Mouse (Mus musculus): ENCODE measurements around the gene Sh3tc1. TPM values are rescaled to one million over a fixed set of nuclear protein-coding genes. Genes with fewer than 3 reads are reported as not detected.

Sh3tc1 gene
- polyA plus RNA-seq, 1 experiment from 2014 or later = 4.9 TPM

DNA sequence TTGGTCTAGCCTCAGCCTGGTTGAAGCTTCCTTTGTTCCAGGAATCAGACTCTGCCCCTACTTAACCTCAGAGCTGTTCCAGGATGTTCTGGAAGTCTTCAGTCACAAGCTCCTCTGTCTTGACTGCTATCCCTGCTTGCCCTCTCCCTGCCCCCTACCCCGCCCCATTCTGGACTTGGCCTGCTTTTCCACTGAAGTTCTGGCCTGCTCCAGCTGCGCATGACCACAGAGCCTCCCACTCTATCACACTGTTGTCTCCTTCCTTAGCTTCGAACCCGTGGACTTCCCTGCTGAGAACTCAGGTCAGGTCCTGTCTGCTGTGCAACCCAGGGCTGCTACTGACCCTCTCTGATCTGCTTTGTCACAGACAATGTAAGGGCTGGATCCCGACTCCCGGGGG is 26.1 kb upstream of the Sh3tc1 start:
- Histone ChIP-seq H3K4me1 (peaks cover 8% of the 10 kb centered on the region; the same call in 1 of the 2 replicates), H3K27me3 (ENCODE audit: low read depth, poor library complexity, severe bottlenecking) (peaks cover 25% of the 10 kb centered on the region), H3K36me3 (no peaks in the 10 kb centered on the region), H3K4me3 (no peak overlapping the region), H3K27ac (no peak overlapping the region), H3K9me3 (replicated peaks) (no peaks in the 10 kb centered on the region)
- WGBS = 85% methylated on average over 6 of the region's 6 CpGs
- no peak for DNase-seq (ENCODE audit: low spot score)

- H3K27ac ChIP-seq = no peak overlapping the region
- H3K27me3 ChIP-seq (ENCODE audit: low read depth, poor library complexity, severe bottlenecking) = peaks cover 55% of the 10 kb centered on the region
- no peaks in the 10 kb centered on the region for H3K36me3 ChIP-seq
- H3K4me1 ChIP-seq = peaks cover 12% of the 10 kb centered on the region
- 80% methylated on average over 10 of the region's 10 CpGs for WGBS
- no peaks in the 10 kb centered on the region for H3K9me3 ChIP-seq (replicated peaks)
- H3K4me3 ChIP-seq = no peak overlapping the region
- no peak for DNase-seq (ENCODE audit: low spot score)
These were observed 23.1 kb upstream of the Sh3tc1 start for GRCm38 (mm10) chr5:35762850-35763249.

- peaks cover 60% of the 10 kb centered on the region for H3K27me3 ChIP-seq (ENCODE audit: low read depth, poor library complexity, severe bottlenecking)
- WGBS = 82% methylated on average over 5 of the region's 5 CpGs
These were observed 22.6 kb upstream of the Sh3tc1 start for GRCm38 (mm10) chr5:35762388-35762787.

GRCm38 (mm10) chr5:35761323-35761722 is 21.5 kb upstream of the Sh3tc1 start:
- Histone ChIP-seq H3K36me3 (no peaks in the 10 kb centered on the region), H3K27me3 (ENCODE audit: low read depth, poor library complexity, severe bottlenecking) (peaks cover 70% of the 10 kb centered on the region), H3K4me3 (no peak overlapping the region), H3K4me1 (peaks cover 22% of the 10 kb centered on the region), H3K27ac (no peak overlapping the region), H3K9me3 (replicated peaks) (no peaks in the 10 kb centered on the region)
- no peak for DNase-seq (ENCODE audit: low spot score)
- 75% methylated on average over 5 of the region's 5 CpGs for WGBS

More at GRCm38 (mm10) chr5:35762388-35762787, 22.6 kb upstream of the Sh3tc1 start:
- H3K27ac ChIP-seq = no peak overlapping the region
- H3K36me3 ChIP-seq = no peaks in the 10 kb centered on the region
- no peaks in the 10 kb centered on the region for H3K9me3 ChIP-seq (replicated peaks)
- no peak for DNase-seq (ENCODE audit: low spot score)
- H3K4me1 ChIP-seq = peaks cover 15% of the 10 kb centered on the region
- no peak overlapping the region for H3K4me3 ChIP-seq

GRCm38 (mm10) chr5:35758081-35759053 is 18.6 kb upstream of the Sh3tc1 start:
- 2% methylated on average over 40 of the region's 40 CpGs for WGBS
- peaks cover 66% of the 10 kb centered on the region for H3K27me3 ChIP-seq (ENCODE audit: low read depth, poor library complexity, severe bottlenecking)

GRCm38 (mm10) chr5:35757639-35758001 is 17.8 kb upstream of the Sh3tc1 start, which contains the start of gene Ablim2:
Gene Ablim2 (plus strand): TSS chr5:35757880.
- H3K4me3 ChIP-seq = peak within 1 kb of the TSS; percentile 65
- peaks cover 22% of the 10 kb centered on the region for H3K4me1 ChIP-seq
- H3K27me3 ChIP-seq (ENCODE audit: low read depth, poor library complexity, severe bottlenecking) = peaks cover 66% of the 10 kb centered on the region
- DNase-seq (ENCODE audit: low spot score) = peak; percentile 94
- H3K27ac ChIP-seq = 0 out of 2 replicates have a peak within 1 kb of the TSS, but pooled peaks have one; percentile 4
- no peaks in the 10 kb centered on the region for H3K36me3 ChIP-seq
- H3K9me3 ChIP-seq (replicated peaks) = no peaks in the 10 kb centered on the region
- under 1% methylated on average over 34 of the region's 35 CpGs for WGBS

More at GRCm38 (mm10) chr5:35758081-35759053, 18.6 kb upstream of the Sh3tc1 start:
- H3K4me1 ChIP-seq = peaks cover 22% of the 10 kb centered on the region
- H3K36me3 ChIP-seq = no peaks in the 10 kb centered on the region
- no peaks in the 10 kb centered on the region for H3K9me3 ChIP-seq (replicated peaks)
- peak overlapping the region; percentile 65 for H3K4me3 ChIP-seq
- peak; percentile 42 for DNase-seq (ENCODE audit: low spot score)
- H3K27ac ChIP-seq = no peak overlapping the region

- Histone ChIP-seq H3K4me1 (peaks cover 22% of the 10 kb centered on the region), H3K4me3 (peak overlapping the region; percentile 65), H3K36me3 (no peaks in the 10 kb centered on the region), H3K27me3 (ENCODE audit: low read depth, poor library complexity, severe bottlenecking) (peaks cover 63% of the 10 kb centered on the region), H3K9me3 (replicated peaks) (no peaks in the 10 kb centered on the region), H3K27ac (no peak overlapping the region)
- WGBS = 18% methylated on average over 22 of the region's 26 CpGs
- DNase-seq (ENCODE audit: low spot score) = no peak
These were observed 17.3 kb upstream of the Sh3tc1 start for GRCm38 (mm10) chr5:35756997-35757638.

DNA sequence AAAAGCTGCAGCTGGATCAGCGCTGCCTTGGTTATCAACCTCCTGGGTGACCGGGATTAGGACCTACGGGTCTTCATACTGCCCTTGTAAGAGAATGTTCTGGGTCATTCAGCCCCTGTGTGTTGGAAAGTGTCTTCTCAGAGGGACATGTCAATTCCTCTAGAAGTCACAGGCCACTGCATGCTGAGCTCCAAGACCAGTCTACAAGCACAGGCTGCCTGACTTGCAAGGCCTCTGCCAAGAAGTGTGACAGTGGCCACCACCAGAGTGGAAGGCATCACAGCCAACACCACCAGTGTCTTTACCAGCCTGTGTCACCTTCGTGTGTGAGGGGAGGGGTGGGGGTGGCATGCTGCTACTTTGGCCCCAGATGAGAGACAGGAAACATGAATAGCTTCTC is 16.2 kb upstream of the Sh3tc1 start:
- H3K27me3 ChIP-seq (ENCODE audit: low read depth, poor library complexity, severe bottlenecking) = peaks cover 53% of the 10 kb centered on the region
- WGBS = 87% methylated on average over 4 of the region's 4 CpGs
- H3K27ac ChIP-seq = no peak overlapping the region
- H3K36me3 ChIP-seq = no peaks in the 10 kb centered on the region
- no peak for DNase-seq (ENCODE audit: low spot score)
- H3K9me3 ChIP-seq (replicated peaks) = no peaks in the 10 kb centered on the region
- no peak overlapping the region for H3K4me3 ChIP-seq
- peaks cover 22% of the 10 kb centered on the region for H3K4me1 ChIP-seq

GRCm38 (mm10) chr5:35755131-35755733 is 15.4 kb upstream of the Sh3tc1 start:
- WGBS = 28% methylated on average over 5 of the region's 5 CpGs

DNA sequence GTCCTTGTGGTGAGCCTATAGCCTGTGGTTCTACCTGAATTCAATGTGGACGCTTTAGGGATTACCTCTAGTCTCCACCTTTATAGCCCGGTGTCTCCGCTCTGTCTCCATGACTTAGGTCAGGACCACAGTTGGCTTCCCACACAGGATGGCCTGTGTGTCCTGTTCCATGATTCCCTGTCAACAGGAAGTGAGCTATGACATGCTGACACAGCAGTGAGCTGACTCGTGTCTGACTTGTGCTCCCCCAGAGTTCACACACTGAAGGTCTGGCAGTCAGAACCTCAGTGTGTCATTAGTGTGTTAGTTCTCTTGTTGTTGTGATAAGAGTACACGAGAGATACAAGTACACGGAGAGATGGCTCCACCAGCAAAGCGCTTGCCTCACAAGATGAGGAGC is 11.2 kb upstream of the Sh3tc1 start:
- Histone ChIP-seq H3K4me1 (no peaks in the 10 kb centered on the region), H3K36me3 (no peaks in the 10 kb centered on the region), H3K27me3 (ENCODE audit: low read depth, poor library complexity, severe bottlenecking) (peaks cover 3% of the 10 kb centered on the region), H3K27ac (no peak overlapping the region), H3K4me3 (no peak overlapping the region), H3K9me3 (replicated peaks) (no peaks in the 10 kb centered on the region)
- no peak for DNase-seq (ENCODE audit: low spot score)
- WGBS = 89% methylated on average over 7 of the region's 7 CpGs

More at GRCm38 (mm10) chr5:35755131-35755733, 15.4 kb upstream of the Sh3tc1 start:
- peaks cover 46% of the 10 kb centered on the region for H3K27me3 ChIP-seq (ENCODE audit: low read depth, poor library complexity, severe bottlenecking)
- no peak overlapping the region for H3K4me3 ChIP-seq
- H3K9me3 ChIP-seq (replicated peaks) = no peaks in the 10 kb centered on the region
- no peak for DNase-seq (ENCODE audit: low spot score)
- no peak overlapping the region for H3K27ac ChIP-seq
- no peaks in the 10 kb centered on the region for H3K36me3 ChIP-seq
- H3K4me1 ChIP-seq = peaks cover 22% of the 10 kb centered on the region

DNA sequence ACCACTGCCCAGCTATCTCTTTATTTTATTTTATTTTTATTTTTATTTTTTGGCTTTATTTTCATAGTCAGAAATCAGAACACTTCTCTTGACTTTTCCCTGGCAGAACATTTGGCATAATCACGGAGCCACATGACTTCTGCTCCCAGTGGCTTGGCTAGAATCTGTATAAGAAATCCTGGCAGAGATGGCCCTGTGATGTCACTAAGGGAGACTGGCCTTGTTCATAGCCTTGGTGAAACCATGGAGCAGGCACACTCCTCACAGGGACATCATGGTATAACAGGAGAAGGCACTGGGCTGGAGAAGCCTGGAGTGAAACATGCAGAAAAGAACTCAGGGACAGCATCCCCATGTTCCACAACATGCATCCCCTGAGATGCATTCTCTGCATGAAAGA is 10.2 kb upstream of the Sh3tc1 start:
- no peak for DNase-seq (ENCODE audit: low spot score)
- H3K27ac ChIP-seq = no peak overlapping the region
- 80% methylated on average over 1 of the region's 1 CpGs for WGBS
- no peaks in the 10 kb centered on the region for H3K9me3 ChIP-seq (replicated peaks)
- no peak overlapping the region for H3K4me3 ChIP-seq
- no peaks in the 10 kb centered on the region for H3K36me3 ChIP-seq
- no peaks in the 10 kb centered on the region for H3K27me3 ChIP-seq (ENCODE audit: low read depth, poor library complexity, severe bottlenecking)
- H3K4me1 ChIP-seq = no peaks in the 10 kb centered on the region

GRCm38 (mm10) chr5:35749416-35749815 is 9.6 kb upstream of the Sh3tc1 start:
- no peaks in the 10 kb centered on the region for H3K4me1 ChIP-seq
- H3K27ac ChIP-seq = no peak overlapping the region
- no peaks in the 10 kb centered on the region for H3K9me3 ChIP-seq (replicated peaks)
- WGBS = 61% methylated on average over 3 of the region's 3 CpGs
- no peak overlapping the region for H3K4me3 ChIP-seq
- no peaks in the 10 kb centered on the region for H3K27me3 ChIP-seq (ENCODE audit: low read depth, poor library complexity, severe bottlenecking)
- DNase-seq (ENCODE audit: low spot score) = no peak
- no peaks in the 10 kb centered on the region for H3K36me3 ChIP-seq

Data from limb, embryonic 10.5 days (tissue).